Mouse (Mus musculus) megakaryocyte, embryonic 14.5 days (primary cell): ENCODE measurements around the gene Psme3.

Experiments
- FLI1 ChIP-seq: IDR thresholded peaks from 2 replicates; pipeline ENCODE4 v1.6.1; 2012; ENCODE audit warnings: low read length, inconsistent platforms, mixed read lengths
- GATA1 ChIP-seq: IDR thresholded peaks from 3 replicates; pipeline ENCODE4 v1.6.1; 2012; ENCODE audit warnings: mixed read lengths, low read length, inconsistent platforms, borderline replicate concordance

DNA sequence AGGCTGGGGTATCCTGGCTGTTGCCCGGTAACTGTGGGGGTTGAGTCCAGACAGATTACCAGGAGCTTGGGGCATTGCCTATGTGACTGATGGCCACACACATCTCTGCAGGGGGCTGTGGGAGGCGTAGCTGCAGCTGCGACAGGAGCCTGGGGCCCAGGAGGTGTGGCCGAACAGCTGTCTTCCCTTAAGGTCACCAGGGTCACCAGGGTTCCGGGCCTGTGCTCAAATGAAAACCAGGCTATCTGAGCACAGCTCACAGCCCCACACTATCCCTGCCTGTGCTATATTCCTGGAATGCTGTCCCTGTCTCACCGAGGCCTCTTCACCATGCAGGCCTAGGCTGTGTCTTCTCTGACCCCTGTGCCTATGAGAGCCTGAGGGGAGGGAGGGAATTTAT lies 18.5 kb downstream of the Psme3 start:
- TF ChIP-seq FLI1 (no peak), GATA1 (no peak)
